Mouse (Mus musculus) forebrain, embryonic 12.5 days (tissue): ENCODE measurements around the gene Lrrc8b. TPM values are rescaled to one million over a fixed set of nuclear protein-coding genes. Genes with fewer than 3 reads are reported as not detected.

Experiments
- ATAC-seq: fragments of 200-750 bp; cut with Nextera tagmentation; 2 replicates; pipeline ENCODE4 v1.8.0; 2017; ENCODE audit warnings: moderate TSS enrichment; ENCODE audit not compliant: low FRiP score
- H3K27ac ChIP-seq: fragments of 300-500 bp; sonication (generic); 2 replicates; pipeline ENCODE4 v1.5.1; 2016; ENCODE audit warnings: mild to moderate bottlenecking
- H3K27me3 ChIP-seq: fragments of 300-500 bp; sonication (generic); 2 replicates; pipeline ENCODE4 v1.6.1; 2016; ENCODE audit warnings: mild to moderate bottlenecking
- H3K36me3 ChIP-seq: fragments of 300-500 bp; sonication (generic); replicated peaks from 2 replicates; pipeline ENCODE4 v1.6.1; 2016; ENCODE audit warnings: mild to moderate bottlenecking
- H3K4me1 ChIP-seq: fragments of 300-500 bp; sonication (generic); 2 replicates; pipeline ENCODE4 v1.6.1; 2016
- H3K4me2 ChIP-seq: fragments of 300-500 bp; sonication (generic); 2 replicates; pipeline ENCODE4 v1.6.1; 2016; ENCODE audit warnings: mild to moderate bottlenecking, moderate library complexity
- H3K4me3 ChIP-seq: fragments of 300-500 bp; sonication (generic); replicated peaks from 2 replicates; pipeline ENCODE4 v1.5.1; 2016; ENCODE audit warnings: mild to moderate bottlenecking
- H3K9ac ChIP-seq: fragments of 300-500 bp; sonication (generic); 2 replicates; pipeline ENCODE4 v1.6.1; 2016; ENCODE audit warnings: mild to moderate bottlenecking
- H3K9me3 ChIP-seq: fragments of 300-500 bp; sonication (generic); 2 replicates; pipeline ENCODE4 v1.6.1; 2016
- WGBS: fragments of 180-500 bp; shearing (Covaris S2); methylation state at CpG from one replicate; pipeline ENCODE4 v1.1.7; 2016; 5-methylcytosine and 5-hydroxymethylcytosine counted together
- polyA plus RNA-seq: library from polyadenylated mRNA; unstranded; fragments of >200 nt; fragmentation: Nextera tagmentation; extraction: Ambion mirVana; gene quantifications from 2 replicates; pipeline ENCODE4 v1.2.1, GENCODE M21; 2016

The Lrrc8b gene
- 11.9 and 13.5 TPM in 2 replicates for polyA plus RNA-seq

DNA sequence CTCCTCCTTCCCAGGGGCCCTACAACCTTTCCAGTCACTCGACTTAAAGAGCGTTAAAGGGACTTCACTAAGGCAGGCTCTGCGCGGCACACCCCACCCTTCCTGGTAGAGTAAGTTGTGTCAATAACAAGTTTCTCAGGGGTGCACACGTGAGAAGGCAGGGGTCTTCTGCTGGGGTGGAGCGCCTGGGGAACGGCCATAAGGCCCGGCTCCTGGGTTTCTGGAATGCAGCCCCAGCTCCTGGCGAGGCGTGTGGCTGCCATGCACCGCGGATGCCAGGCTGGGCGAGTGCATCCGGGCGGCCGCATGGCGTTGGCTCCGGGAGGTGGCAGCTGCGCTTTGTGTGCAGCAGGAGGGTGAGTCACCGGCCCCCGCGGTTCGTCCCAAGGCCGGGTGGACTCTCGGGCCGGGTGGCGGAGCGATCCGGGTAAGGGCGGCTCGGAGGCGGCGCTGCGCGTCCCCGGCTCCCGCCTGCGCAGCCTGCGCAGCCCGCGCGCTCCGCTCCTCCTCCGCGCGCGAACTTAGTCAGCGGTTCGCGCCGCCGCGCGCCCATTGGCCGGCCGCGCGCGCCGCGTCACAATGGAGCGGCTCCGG lies at the start of gene Lrrc8b:
TSS of gene Lrrc8b (plus strand) at position 578 of the 594 bp plus-strand sequence.
- peaks cover 6% of the 10 kb centered on the region; the same call in 1 of the 2 replicates for H3K36me3 ChIP-seq
- peak within 1 kb of the TSS; percentile 89 for H3K4me3 ChIP-seq
- H3K27ac ChIP-seq = peak within 1 kb of the TSS; percentile 78
- H3K27me3 ChIP-seq = no peaks in the 10 kb centered on the region; the same call in 1 of the 2 replicates
- H3K4me2 ChIP-seq = peak within 1 kb of the TSS; percentile 98
- 0 out of 2 replicates have a peak, but pooled peaks cover 7% of the 10 kb centered on the region for H3K9me3 ChIP-seq
- peak within 1 kb of the TSS; percentile 93 for H3K9ac ChIP-seq
- ATAC-seq = peak; percentile 95
- H3K4me1 ChIP-seq = peaks cover 13% of the 10 kb centered on the region
- under 1% methylated on average over 49 of the region's 63 CpGs for WGBS

DNA sequence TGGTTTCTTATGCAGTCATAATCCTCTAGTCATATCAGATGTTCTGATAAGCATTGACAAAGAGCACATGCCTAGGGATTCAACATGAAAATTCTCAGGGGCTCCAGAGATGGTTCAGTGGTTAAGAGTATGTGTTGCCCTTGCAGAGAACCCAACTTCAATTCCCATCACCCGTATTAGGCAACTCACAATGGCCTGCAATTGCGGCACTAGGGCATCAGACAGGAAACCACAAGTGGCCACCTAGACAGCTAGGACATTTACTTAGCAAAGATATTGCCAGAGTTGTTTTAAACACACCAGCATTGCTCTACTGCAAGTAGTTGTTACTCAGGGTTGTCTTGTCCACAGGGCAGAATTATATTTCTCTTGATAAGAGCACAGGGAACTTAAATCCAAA lies 34.1 kb upstream of the Lrrc8b start:
- no peaks in the 10 kb centered on the region for H3K9me3 ChIP-seq
- H3K4me1 ChIP-seq = no peaks in the 10 kb centered on the region
- no peaks in the 10 kb centered on the region for H3K36me3 ChIP-seq
- no peak for ATAC-seq
- 97% methylated on average over 2 of the region's 2 CpGs for WGBS
- H3K27me3 ChIP-seq = no peaks in the 10 kb centered on the region
- H3K9ac ChIP-seq = no peak overlapping the region
- no peak overlapping the region for H3K4me2 ChIP-seq
- H3K4me3 ChIP-seq = no peak overlapping the region
- H3K27ac ChIP-seq = no peak overlapping the region

DNA sequence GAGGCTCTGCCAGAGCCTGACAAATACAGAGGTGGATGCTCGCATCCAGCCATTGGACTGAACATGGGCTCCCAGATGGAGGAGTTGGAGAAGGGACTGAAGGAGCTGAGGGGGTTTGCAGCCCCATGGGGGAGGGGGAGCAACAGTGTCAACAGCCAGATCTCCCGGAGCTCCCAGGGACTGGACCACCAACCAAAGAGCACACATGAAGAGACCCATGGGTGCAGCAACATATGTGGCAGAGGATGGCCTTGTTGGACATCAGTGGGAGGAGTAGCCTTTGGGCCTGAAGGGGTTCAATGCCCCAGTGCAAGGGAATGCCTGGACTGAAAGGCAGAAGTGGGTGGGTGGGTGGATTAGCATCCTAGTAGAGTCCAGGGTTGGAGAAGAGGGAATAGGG lies 25.2 kb upstream of the Lrrc8b start:
- WGBS = 97% methylated on average over 2 of the region's 2 CpGs
- ATAC-seq = no peak

DNA sequence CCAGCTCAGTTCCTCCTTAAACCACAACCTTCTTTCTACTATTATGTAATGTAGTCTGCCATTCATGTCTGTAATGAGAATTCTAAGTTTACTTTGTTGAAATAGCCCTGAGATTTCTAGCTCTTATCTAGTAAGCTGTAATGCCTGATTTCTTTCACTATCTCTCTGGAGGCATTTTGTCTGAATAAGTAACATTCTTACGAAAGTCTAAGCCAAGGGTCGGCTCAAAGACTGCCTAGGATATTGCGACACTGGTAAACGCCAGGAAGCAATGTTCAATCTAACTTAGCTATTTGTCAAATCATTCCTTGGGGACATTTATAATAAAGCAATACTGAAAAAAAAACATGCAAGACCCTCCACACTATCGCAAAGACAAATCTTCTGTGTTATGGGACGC lies 21.8 kb upstream of the Lrrc8b start:
- no peak overlapping the region for H3K4me2 ChIP-seq
- H3K4me3 ChIP-seq = no peak overlapping the region
- no peaks in the 10 kb centered on the region for H3K27me3 ChIP-seq
- no peaks in the 10 kb centered on the region for H3K9me3 ChIP-seq
- H3K36me3 ChIP-seq = no peaks in the 10 kb centered on the region
- no peaks in the 10 kb centered on the region for H3K4me1 ChIP-seq
- WGBS = 96% methylated on average over 6 of the region's 6 CpGs
- ATAC-seq = no peak
- H3K9ac ChIP-seq = no peak overlapping the region
- H3K27ac ChIP-seq = no peak overlapping the region

More for the DNA sequence above, 25.2 kb upstream of the Lrrc8b start:
- H3K36me3 ChIP-seq = no peaks in the 10 kb centered on the region
- H3K9me3 ChIP-seq = no peaks in the 10 kb centered on the region
- no peak overlapping the region for H3K4me2 ChIP-seq
- no peak overlapping the region for H3K9ac ChIP-seq
- H3K27me3 ChIP-seq = no peaks in the 10 kb centered on the region
- H3K4me3 ChIP-seq = no peak overlapping the region
- no peak overlapping the region for H3K27ac ChIP-seq
- H3K4me1 ChIP-seq = no peaks in the 10 kb centered on the region

DNA sequence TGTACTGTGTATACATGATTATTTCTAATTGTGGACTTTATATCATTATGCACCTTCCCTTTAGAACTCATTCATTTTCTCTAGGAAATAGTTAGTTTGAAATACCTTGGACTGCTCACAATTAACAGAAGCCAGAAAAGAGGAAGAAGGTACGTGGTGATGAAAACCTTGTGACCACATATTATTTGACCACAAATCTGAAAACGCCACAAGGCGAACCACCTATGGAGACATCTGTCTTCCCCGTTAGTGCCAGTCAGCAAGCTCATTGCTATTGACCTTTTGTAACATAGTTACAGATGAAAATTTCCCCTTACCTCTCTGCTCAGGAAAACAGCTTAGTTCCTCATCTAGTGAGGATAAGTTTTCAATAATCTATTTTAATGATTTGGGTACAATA lies 20.4 kb upstream of the Lrrc8b start:
- WGBS = 89% methylated on average over 4 of the region's 4 CpGs
- no peaks in the 10 kb centered on the region for H3K9me3 ChIP-seq
- no peak for ATAC-seq
- H3K9ac ChIP-seq = no peak overlapping the region
- H3K4me2 ChIP-seq = no peak overlapping the region
- no peak overlapping the region for H3K4me3 ChIP-seq
- H3K27me3 ChIP-seq = no peaks in the 10 kb centered on the region
- no peaks in the 10 kb centered on the region for H3K36me3 ChIP-seq
- no peak overlapping the region for H3K27ac ChIP-seq
- peaks cover 4% of the 10 kb centered on the region; the same call in 1 of the 2 replicates for H3K4me1 ChIP-seq

DNA sequence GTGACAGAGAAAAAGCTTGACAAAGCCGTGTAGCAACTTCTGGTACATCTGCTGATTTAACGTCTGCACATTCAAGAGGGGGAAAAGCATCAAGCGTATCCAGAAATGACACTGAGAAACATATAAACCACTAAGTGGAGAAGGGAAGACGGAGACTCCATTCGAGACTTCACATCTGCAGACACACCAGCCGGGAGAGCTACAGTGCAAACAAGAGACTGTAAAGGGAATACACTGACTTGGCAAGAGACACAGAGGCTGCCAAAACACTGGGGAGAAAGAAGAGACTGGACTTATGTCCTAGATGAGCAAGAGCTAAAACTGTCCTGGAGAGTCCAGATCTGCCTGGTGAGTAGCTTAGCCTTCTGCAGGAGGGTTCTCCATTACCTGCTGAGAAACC lies 16.6 kb upstream of the Lrrc8b start:
- Histone ChIP-seq H3K27ac (no peak overlapping the region), H3K36me3 (no peaks in the 10 kb centered on the region), H3K9me3 (no peaks in the 10 kb centered on the region), H3K4me1 (peaks cover 7% of the 10 kb centered on the region), H3K9ac (no peak overlapping the region), H3K4me3 (no peak overlapping the region), H3K27me3 (no peaks in the 10 kb centered on the region), H3K4me2 (no peak overlapping the region)
- ATAC-seq = no peak
- 91% methylated on average over 6 of the region's 6 CpGs for WGBS

DNA sequence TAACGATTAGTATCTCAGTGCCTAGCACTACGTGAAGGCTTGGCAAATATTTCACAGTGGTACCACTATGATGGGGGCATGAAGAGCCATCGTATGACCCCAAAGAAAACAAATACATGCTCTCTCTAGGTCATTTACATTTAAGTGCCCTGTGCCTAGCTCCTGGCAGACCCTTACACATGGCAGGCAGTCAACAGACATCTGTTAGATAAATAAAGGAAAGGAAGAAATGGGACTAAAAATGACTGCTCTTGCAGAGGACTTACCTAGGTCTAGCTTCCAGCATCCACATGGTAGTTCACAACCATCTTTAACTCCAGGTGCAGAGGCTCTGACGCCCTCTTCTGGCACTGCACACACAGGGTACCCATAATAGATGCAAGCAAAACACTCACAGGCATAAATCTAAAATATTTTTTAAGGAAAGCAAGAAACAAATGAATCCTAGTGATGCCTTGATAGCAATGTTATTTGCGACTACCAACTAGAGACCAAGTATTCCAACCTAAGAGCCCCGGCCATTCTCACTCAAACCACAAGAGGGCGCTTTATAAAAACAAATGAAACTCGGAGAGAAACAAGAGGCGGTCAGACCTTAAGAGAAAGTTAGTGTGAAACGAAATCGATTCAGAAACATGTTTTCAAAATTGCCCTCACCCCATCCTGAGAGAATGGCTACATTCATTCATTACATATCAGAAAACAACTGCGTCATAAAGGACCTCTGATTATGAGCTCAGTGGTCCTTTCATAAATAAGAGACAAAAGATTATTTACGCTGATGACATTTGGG lies 15.7 kb upstream of the Lrrc8b start:
- no peak overlapping the region for H3K9ac ChIP-seq
- H3K4me3 ChIP-seq = peak overlapping the region; percentile 27
- H3K36me3 ChIP-seq = no peaks in the 10 kb centered on the region
- H3K4me1 ChIP-seq = peaks cover 7% of the 10 kb centered on the region
- ATAC-seq = peak; percentile 62; the same call in 1 of the 2 replicates
- H3K9me3 ChIP-seq = no peaks in the 10 kb centered on the region
- whole genome bisulfite sequencing = 27% methylated on average over 13 of the region's 13 CpGs
- H3K27me3 ChIP-seq = 0 out of 2 replicates have a peak, but pooled peaks cover 5% of the 10 kb centered on the region
- peak overlapping the region; percentile 48 for H3K4me2 ChIP-seq
- H3K27ac ChIP-seq = peak overlapping the region; percentile 47

DNA sequence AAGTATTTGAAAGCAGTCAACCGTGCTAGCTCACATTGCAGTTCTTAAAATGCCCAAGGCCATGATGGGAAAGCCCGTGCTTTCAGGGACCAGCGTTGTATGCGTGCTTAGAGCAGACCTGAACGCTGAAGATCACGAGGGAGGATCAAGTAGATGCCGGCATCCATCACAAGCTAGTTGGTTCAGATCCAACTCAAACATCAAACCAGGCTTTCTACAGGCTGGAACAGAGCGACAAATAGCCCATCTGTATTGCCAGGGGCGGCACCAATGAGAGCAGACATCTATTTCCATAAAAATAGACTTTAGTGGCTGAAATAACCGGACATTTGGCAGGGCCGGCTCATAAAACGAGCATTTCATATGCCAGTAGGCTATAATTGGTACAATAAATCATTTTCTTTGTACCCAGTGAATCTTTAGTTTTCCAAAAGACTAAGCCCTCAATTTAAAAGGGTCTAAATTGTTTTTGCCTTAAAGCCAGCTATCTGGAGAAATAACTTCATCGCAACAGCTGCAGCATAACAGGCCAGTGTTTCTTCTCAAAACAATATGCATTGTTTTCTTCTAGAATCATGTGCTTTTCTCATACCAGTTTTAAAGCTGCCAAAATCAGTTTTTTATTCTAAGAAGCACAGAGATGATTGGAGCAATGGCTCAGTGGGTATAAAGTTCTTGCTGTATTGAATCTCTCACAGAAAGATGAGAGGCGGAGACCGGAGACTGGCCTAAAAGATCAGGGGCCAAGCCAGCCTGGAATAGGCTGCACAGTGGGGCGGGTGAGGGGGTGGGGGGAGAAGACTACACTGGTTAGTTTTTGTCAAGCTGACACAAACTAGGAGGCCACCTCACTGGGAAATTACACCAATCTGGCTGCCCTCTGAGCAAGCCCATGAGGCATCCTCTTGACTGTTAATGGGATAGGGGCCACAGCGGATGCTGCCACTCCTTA lies 14.9 kb upstream of the Lrrc8b start:
- Histone ChIP-seq H3K9ac (no peak overlapping the region), H3K4me3 (peak overlapping the region; percentile 27)

DNA sequence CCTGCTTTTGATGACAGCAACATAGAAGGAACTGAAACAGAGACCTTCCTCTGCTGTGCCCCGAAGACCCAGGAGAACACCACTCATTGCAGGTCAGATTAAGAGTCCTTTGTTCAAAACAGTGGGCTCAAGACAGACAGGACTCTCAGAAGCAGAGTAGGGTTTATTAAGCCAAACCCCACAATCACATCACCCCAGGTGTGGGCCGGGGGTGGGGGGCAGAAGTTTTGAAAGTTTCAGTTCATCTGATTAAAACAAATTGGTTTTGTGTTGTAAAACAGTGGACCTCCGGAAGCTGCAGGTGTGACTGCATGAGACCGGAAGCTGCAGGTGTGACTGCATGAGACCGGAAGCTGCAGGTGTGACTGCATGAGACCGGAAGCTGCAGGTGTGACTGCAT lies 14.0 kb upstream of the Lrrc8b start:
- H3K36me3 ChIP-seq = no peaks in the 10 kb centered on the region
- H3K9ac ChIP-seq = no peak overlapping the region
- H3K4me1 ChIP-seq = peaks cover 7% of the 10 kb centered on the region
- H3K9me3 ChIP-seq = no peaks in the 10 kb centered on the region
- H3K27ac ChIP-seq = no peak overlapping the region
- no peak overlapping the region for H3K4me2 ChIP-seq
- no peak for ATAC-seq
- H3K4me3 ChIP-seq = no peak overlapping the region
- 0 out of 2 replicates have a peak, but pooled peaks cover 5% of the 10 kb centered on the region for H3K27me3 ChIP-seq
- WGBS = 86% methylated on average over 6 of the region's 6 CpGs

More for the DNA sequence above, 14.9 kb upstream of the Lrrc8b start:
- ATAC-seq = peak; percentile 80; the same call in 1 of the 2 replicates
- Histone ChIP-seq H3K27me3 (0 out of 2 replicates have a peak, but pooled peaks cover 5% of the 10 kb centered on the region), H3K36me3 (no peaks in the 10 kb centered on the region), H3K9me3 (no peaks in the 10 kb centered on the region), H3K27ac (peak overlapping the region; percentile 47), H3K4me2 (peak overlapping the region; percentile 48), H3K4me1 (peaks cover 7% of the 10 kb centered on the region)
- WGBS = 34% methylated on average over 17 of the region's 17 CpGs

DNA sequence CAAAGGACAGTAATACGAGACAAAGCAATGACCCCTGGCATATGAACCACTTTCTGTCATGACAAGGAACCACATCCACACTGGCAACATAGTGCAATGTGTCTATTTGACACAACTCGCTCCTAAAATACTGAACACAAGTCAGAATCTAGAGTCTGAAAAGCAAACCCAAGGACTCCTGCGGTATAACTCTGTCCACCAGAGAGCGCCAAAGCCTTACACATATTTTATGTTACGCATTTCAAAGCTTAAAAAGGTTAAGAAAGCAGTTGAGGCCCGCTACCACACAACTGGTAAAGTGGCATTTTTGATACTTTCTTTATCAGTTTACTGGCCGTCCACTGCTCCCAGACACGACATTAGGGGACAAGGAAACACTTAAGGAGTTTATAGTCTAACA lies 10.6 kb upstream of the Lrrc8b start:
- no peak for ATAC-seq
- 0 out of 2 replicates have a peak, but pooled peaks cover 5% of the 10 kb centered on the region for H3K27me3 ChIP-seq
- H3K4me1 ChIP-seq = peaks cover 3% of the 10 kb centered on the region
- H3K9me3 ChIP-seq = no peaks in the 10 kb centered on the region
- no peak overlapping the region for H3K4me2 ChIP-seq
- H3K36me3 ChIP-seq = no peaks in the 10 kb centered on the region
- H3K4me3 ChIP-seq = no peak overlapping the region
- no peak overlapping the region for H3K27ac ChIP-seq
- no peak overlapping the region for H3K9ac ChIP-seq
- WGBS = 10% methylated on average over 8 of the region's 8 CpGs

DNA sequence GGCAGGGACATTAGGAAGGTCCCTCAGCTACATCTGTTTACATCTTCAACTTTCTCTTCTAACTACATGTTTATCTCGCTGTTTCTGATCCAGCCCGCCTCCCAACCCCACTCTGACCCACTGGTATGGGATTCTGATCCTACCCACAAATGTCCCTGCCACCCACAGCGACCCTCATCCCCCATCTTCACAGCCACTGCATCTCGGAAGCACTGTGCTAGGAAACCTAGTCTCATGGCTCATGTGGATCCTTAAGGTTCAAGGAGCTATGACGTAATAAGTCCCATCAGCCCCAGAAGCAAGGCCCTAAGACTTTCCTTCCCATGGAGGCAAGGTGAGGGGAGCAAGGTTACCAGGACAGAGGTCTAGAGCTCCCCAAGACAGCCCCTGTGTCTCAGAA lies 7.9 kb upstream of the Lrrc8b start:
- 93% methylated on average over 5 of the region's 5 CpGs for WGBS

DNA sequence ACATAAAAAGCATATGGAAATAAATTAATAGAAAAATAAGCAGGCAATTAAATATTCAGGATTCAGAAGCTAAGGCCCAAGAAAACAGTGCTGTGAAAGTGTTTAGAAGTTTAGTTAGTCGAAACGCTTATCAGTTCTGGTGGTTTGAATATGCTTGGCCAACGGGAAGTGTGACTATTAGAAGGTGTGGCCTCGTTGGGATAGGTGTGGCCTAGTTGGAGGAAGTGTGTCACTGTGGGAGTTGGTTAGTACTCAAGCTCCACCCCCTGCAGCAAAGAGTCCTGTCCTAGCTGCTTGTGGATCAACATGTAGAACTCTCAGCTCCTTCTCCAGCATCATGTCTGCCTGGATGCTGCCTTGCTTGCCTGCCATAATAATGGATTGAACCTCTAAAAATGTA lies 6.5 kb upstream of the Lrrc8b start:
- no peak for ATAC-seq
- Histone ChIP-seq H3K27ac (no peak overlapping the region), H3K4me3 (no peak overlapping the region), H3K36me3 (no peaks in the 10 kb centered on the region), H3K4me2 (no peak overlapping the region), H3K4me1 (no peaks in the 10 kb centered on the region), H3K9ac (no peak overlapping the region), H3K9me3 (no peaks in the 10 kb centered on the region), H3K27me3 (peaks cover 4% of the 10 kb centered on the region; the same call in 1 of the 2 replicates)
- 88% methylated on average over 4 of the region's 4 CpGs for WGBS

More for the DNA sequence above, 7.9 kb upstream of the Lrrc8b start:
- Histone ChIP-seq H3K4me3 (no peak overlapping the region), H3K4me2 (no peak overlapping the region), H3K9me3 (no peaks in the 10 kb centered on the region), H3K27me3 (peaks cover 5% of the 10 kb centered on the region; the same call in 1 of the 2 replicates), H3K4me1 (no peaks in the 10 kb centered on the region), H3K36me3 (no peaks in the 10 kb centered on the region), H3K27ac (no peak overlapping the region), H3K9ac (no peak overlapping the region)
- no peak for ATAC-seq
